Mouse (Mus musculus) CH12.LX (cell line): ENCODE data around the gene Tmbim6. TPM values are rescaled to one million over a fixed set of nuclear protein-coding genes. Genes with fewer than 3 reads are reported as not detected.

Experiments
- DNase-seq: peaks from one replicate; pipeline ENCODE4 v3.0.0-alpha.2; 2013; ENCODE audit errors: extremely low read depth
- H3K27ac ChIP-seq: 2 replicates; pipeline ENCODE4 v1.5.1; 2012; ENCODE audit warnings: low read depth, mild to moderate bottlenecking, control low read depth, moderate library complexity; ENCODE audit not compliant: insufficient read depth
- H3K27me3 ChIP-seq: replicated peaks from 2 replicates; pipeline ENCODE3; 2012; ENCODE audit warnings: inconsistent platforms
- H3K36me3 ChIP-seq, 2 experiments: replicated peaks in 1 of 2; 2 replicates each; pipeline versions ENCODE3 to v1.6.1; 2012; ENCODE audit warnings: inconsistent platforms in 1 of 2, low read length in 1 of 2, mild to moderate bottlenecking in 1 of 2, mixed read lengths in 1 of 2, moderate library complexity in 1 of 2; ENCODE audit not compliant: control insufficient read depth in 1 of 2, insufficient read depth in 1 of 2
- H3K4me1 ChIP-seq, 2 experiments: 2 replicates each; pipeline ENCODE4 v1.6.1; 2012; ENCODE audit warnings: inconsistent platforms in 1 of 2, moderate library complexity in 1 of 2; ENCODE audit not compliant: insufficient read depth in 2 of 2, control insufficient read depth in 1 of 2
- H3K4me2 ChIP-seq: 2 replicates; pipeline ENCODE4 v1.6.1; 2012; ENCODE audit warnings: low read depth, mild to moderate bottlenecking, control low read depth; ENCODE audit not compliant: poor library complexity, insufficient read depth, severe bottlenecking
- H3K4me3 ChIP-seq, 3 experiments: fragments of 150-350 bp in 1 of 3; sonication (generic) in 1 of 3; replicated peaks in 1 of 3; 2 replicates each; pipeline versions ENCODE3 to v1.5.1; 2011 to 2012; ENCODE audit warnings: low read depth in 2 of 3, low read length in 2 of 3, mild to moderate bottlenecking in 2 of 3, moderate library complexity in 2 of 3, control low read depth in 1 of 3, improper control_type of control experiment in 1 of 3, inconsistent platforms in 1 of 3, mixed read lengths in 1 of 3; ENCODE audit not compliant: poor library complexity in 1 of 3
- H3K79me2 ChIP-seq: replicated peaks from 2 replicates; pipeline ENCODE4 v1.6.1; 2012; ENCODE audit warnings: mild to moderate bottlenecking, moderate library complexity; ENCODE audit not compliant: control insufficient read depth, poor library complexity, insufficient read depth, severe bottlenecking; ENCODE audit errors: extremely low read depth
- H3K9ac ChIP-seq: 2 replicates; pipeline ENCODE4 v1.6.1; 2012; ENCODE audit warnings: low read depth, mild to moderate bottlenecking, control low read depth, moderate library complexity; ENCODE audit not compliant: insufficient read depth
- H3K9me3 ChIP-seq: replicated peaks from 2 replicates; pipeline ENCODE3; 2012; ENCODE audit warnings: low read length, inconsistent platforms, mixed read lengths
- CHD1 ChIP-seq: IDR thresholded peaks from 2 replicates; pipeline ENCODE4 v1.6.1; 2012; ENCODE audit warnings: low read depth, low read length, improper control_type of control experiment, inconsistent platforms
- CHD2 ChIP-seq: IDR thresholded peaks from 2 replicates; pipeline ENCODE4 v1.6.1; 2011; ENCODE audit warnings: low read length, improper control_type of control experiment
- ELF1 ChIP-seq: IDR thresholded peaks from 2 replicates; pipeline ENCODE4 v1.6.1; 2014; ENCODE audit warnings: low read depth, mild to moderate bottlenecking, inconsistent platforms, low read length, improper control_type of control experiment
- ETS1 ChIP-seq: conservative IDR thresholded peaks from 2 replicates; pipeline ENCODE4 v1.6.1; 2012; ENCODE audit warnings: low read depth, mild to moderate bottlenecking, inconsistent platforms, low read length, improper control_type of control experiment, moderate library complexity
- GABPA ChIP-seq: IDR thresholded peaks from 2 replicates; pipeline ENCODE4 v1.6.1; 2012; ENCODE audit warnings: low read depth, low read length, improper control_type of control experiment, inconsistent platforms; ENCODE audit not compliant: insufficient replicate concordance
- JUN ChIP-seq: IDR thresholded peaks from 2 replicates; pipeline ENCODE4 v1.6.1; 2011; ENCODE audit warnings: low read depth, mild to moderate bottlenecking, low read length, improper control_type of control experiment, moderate library complexity; ENCODE audit not compliant: insufficient read depth
- MXI1 ChIP-seq: IDR thresholded peaks from 2 replicates; pipeline ENCODE4 v1.6.1; 2011; ENCODE audit warnings: mild to moderate bottlenecking, low read depth, low read length, improper control_type of control experiment
- PAX5 ChIP-seq: IDR thresholded peaks from 2 replicates; pipeline ENCODE4 v1.6.1; 2012; ENCODE audit warnings: low read length, inconsistent platforms, mixed read lengths
- POLR2AphosphoS2 ChIP-seq: IDR thresholded peaks from 2 replicates; pipeline ENCODE4 v1.6.1; 2011; ENCODE audit warnings: low read depth, low read length, improper control_type of control experiment
- SIN3A ChIP-seq: IDR thresholded peaks from 2 replicates; pipeline ENCODE4 v1.6.1; 2012; ENCODE audit warnings: low read length, improper control_type of control experiment, inconsistent platforms
- TBP ChIP-seq: conservative IDR thresholded peaks from 2 replicates; pipeline ENCODE4 v1.6.1; 2011; ENCODE audit warnings: low read depth, low read length, improper control_type of control experiment
- TCF12 ChIP-seq: IDR thresholded peaks from 2 replicates; pipeline ENCODE4 v1.6.1; 2014; ENCODE audit warnings: low read depth, mild to moderate bottlenecking, inconsistent platforms, low read length, improper control_type of control experiment
- UBTF ChIP-seq: IDR thresholded peaks from 2 replicates; pipeline ENCODE4 v1.6.1; 2012; ENCODE audit warnings: low read depth, mild to moderate bottlenecking, inconsistent platforms, low read length, improper control_type of control experiment, moderate library complexity
- USF2 ChIP-seq: conservative IDR thresholded peaks from 2 replicates; pipeline ENCODE4 v1.6.1; 2011; ENCODE audit warnings: low read depth, low read length, improper control_type of control experiment
- ZC3H11A ChIP-seq: IDR thresholded peaks from 2 replicates; pipeline ENCODE4 v1.6.1; 2012; ENCODE audit warnings: low read depth, mild to moderate bottlenecking, inconsistent platforms, low read length, improper control_type of control experiment
- ZKSCAN1 ChIP-seq: IDR thresholded peaks from 2 replicates; pipeline ENCODE4 v1.6.1; 2012; ENCODE audit warnings: low read depth, inconsistent platforms, low read length, improper control_type of control experiment, borderline replicate concordance
- ZMIZ1 ChIP-seq: IDR thresholded peaks from 2 replicates; pipeline ENCODE4 v1.6.1; 2012; ENCODE audit warnings: low read depth, mild to moderate bottlenecking, inconsistent platforms, low read length, improper control_type of control experiment
- dilution Hi-C: fragments of 300-500 bp; cut with MboI; formaldehyde crosslinking; loops from 2 replicates; pipeline ENCODE4 v1.14.3; 2020; ENCODE audit warnings: low sequenced_read_pairs; ENCODE audit not compliant: extremely low pct_unique_long_range_greater_than_20kb, extremely low pct_ligation_motif_present
- in situ Hi-C: fragments of 300-500 bp; cut with MboI; formaldehyde crosslinking; loops from 3 replicates; pipeline ENCODE4 v1.14.3; 2019; ENCODE audit warnings: low sequenced_read_pairs, low pct_ligation_motif_present, low pct_unique_long_range_greater_than_20kb, mixed read lengths
- polyA plus RNA-seq: library from polyadenylated mRNA; unstranded; fragments of >175 nt; gene quantifications from 2 replicates; pipeline ENCODE4 v1.2.1, GENCODE M21; 2012; ENCODE audit warnings: low read depth; ENCODE audit not compliant: insufficient read length
- total RNA-seq, 2 experiments: library from RNA; depleted of rRNA; stranded (reverse); fragments of 300-350 nt in 1 of 2; fragments of >200 nt in 1 of 2; gene quantifications; 2 replicates each; pipeline ENCODE4 v1.2.3; 2012 to 2014

Tmbim6 gene
- total and polyA plus RNA-seq, 3 experiments = 268 to 329 (median 269) TPM

DNA sequence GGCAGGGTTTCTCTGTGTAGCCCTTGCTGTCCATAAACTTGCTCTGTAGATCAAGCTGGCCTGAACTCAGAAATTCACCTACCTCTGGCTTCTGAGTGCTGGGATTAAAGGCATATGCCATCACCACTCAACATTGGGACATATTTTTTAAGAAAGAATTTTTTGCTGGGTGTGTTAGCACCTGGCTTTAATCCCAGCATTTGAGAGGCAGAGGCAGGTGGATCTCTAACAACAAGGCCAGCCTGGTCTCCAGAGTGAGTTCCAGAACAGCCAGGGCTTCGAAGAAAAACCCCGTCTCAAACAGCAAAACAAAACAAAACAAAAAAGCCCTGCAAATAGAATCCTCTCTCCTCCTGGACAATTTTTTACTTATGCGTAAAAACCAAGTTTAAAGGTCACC, 17.1 kb upstream of the Tmbim6 start:
- H3K9ac ChIP-seq = no peak overlapping the region
- no peak overlapping the region for H3K27ac ChIP-seq
- H3K79me2 ChIP-seq = no peaks in the 10 kb centered on the region
- TF ChIP-seq ETS1 (no peak), MXI1 (no peak), CHD2 (no peak), PAX5 (no peak), CHD1 (no peak), ZKSCAN1 (no peak), SIN3A (no peak), USF2 (no peak), ZMIZ1 (no peak), TBP (no peak), JUN (no peak), POLR2AphosphoS2 (no peak)
- TF ChIP-seq, all 38 proteins: peak for 0
- no peak overlapping the region for H3K4me2 ChIP-seq
- H3K4me1 ChIP-seq = peaks cover under 1 to 9% of the 10 kb centered on the region in 2 experiments; a peak in 3 of 4 replicates
- dilution Hi-C loops (no loop called here), in situ Hi-C loops (loop anchor here (10.0 kb wide), 1 partner anchor 61 kb away; no protein-coding TSS in a partner anchor)
- no peak overlapping the region for H3K4me3 ChIP-seq
- no peak for DNase-seq
- H3K9me3 ChIP-seq = peaks cover 5% of the 10 kb centered on the region
- no peaks in the 10 kb centered on the region for H3K36me3 ChIP-seq
- peaks cover 8% of the 10 kb centered on the region for H3K27me3 ChIP-seq

- no peak for DNase-seq
- Histone ChIP-seq H3K4me2 (no peak overlapping the region), H3K9ac (no peak overlapping the region), H3K4me3 (no peak overlapping the region), H3K79me2 (no peaks in the 10 kb centered on the region), H3K36me3 (no peaks in the 10 kb centered on the region), H3K27ac (no peak overlapping the region), H3K9me3 (peaks cover 5% of the 10 kb centered on the region), H3K4me1 (peaks cover 5 to 9% of the 10 kb centered on the region in 2 experiments), H3K27me3 (peaks cover 6% of the 10 kb centered on the region)
- TF ChIP-seq ZC3H11A (no peak), USF2 (no peak)
- dilution Hi-C loops = no loop called here
- in situ Hi-C loops = loop anchor here (10.0 kb wide), 1 partner anchor 61 kb away; no protein-coding TSS in a partner anchor
Measured at GRCm38 (mm10) chr15:99376240-99376639, 16.4 kb upstream of the Tmbim6 start.

DNA sequence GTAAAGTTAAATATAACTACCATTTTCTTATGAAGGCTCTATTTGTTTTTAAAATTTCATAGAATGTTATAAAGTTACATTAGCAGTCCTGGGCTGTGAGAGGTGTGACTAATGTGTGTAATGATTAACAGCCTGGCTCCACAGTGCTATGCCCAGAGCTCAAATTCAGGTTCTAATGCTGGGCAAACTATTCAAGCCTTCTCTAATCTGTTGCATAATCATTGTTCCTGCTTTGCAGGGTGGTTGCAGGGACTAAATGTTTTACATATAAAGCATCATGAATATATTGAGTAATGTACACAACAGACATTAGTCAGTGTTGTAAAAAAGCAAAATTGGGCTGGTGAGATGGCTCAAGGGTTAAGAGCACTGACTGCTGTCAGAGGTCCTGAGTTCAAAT, 9.8 kb upstream of the Tmbim6 start:
- Histone ChIP-seq H3K4me1 (peaks cover 5 to 25% of the 10 kb centered on the region in 2 experiments), H3K4me3 (no peak overlapping the region), H3K9ac (no peak overlapping the region), H3K36me3 (no peaks in the 10 kb centered on the region)
- no peak for DNase-seq
- TF ChIP-seq TCF12 (no peak), CHD2 (no peak), UBTF (no peak), GABPA (no peak), ELF1 (no peak)
- TF ChIP-seq, all 38 proteins: peak for 0
- dilution Hi-C loops (no loop called here), in situ Hi-C loops (no loop called here)
- Histone ChIP-seq H3K27ac (no peak overlapping the region), H3K79me2 (no peaks in the 10 kb centered on the region; the same call in 1 of the 2 replicates), H3K4me2 (no peak overlapping the region), H3K27me3 (no peaks in the 10 kb centered on the region), H3K9me3 (peaks cover 5% of the 10 kb centered on the region)
